Mouse (Mus musculus): ENCODE measurements around the gene Gm9970. TPM values are rescaled to one million over a fixed set of nuclear protein-coding genes. Genes with fewer than 3 reads are reported as not detected.

The Gm9970 gene
- polyA plus RNA-seq, 1 experiment, result 86.1 TPM

DNA sequence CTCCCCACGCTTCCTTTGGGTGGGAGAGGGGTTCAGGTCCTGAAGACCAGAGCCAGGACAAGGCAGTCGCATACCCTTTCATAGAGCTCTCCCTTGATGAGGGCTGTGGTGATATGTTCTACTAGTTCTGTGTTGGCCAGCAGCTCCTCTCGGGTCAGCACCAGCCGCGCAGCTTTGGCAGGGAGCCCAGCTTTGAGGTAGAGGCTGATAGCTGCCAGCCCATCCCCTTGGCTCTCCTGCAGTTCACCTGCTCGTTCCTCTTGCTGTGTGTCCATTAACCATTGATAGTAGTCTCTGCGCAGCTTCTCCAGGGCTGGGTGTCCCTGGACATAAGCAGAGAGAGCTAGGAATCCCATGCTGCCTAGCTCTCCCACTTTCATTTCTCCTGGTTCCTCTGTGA is 25.1 kb upstream of the Gm9970 start:
- TF ChIP-seq POLR2A (IDR thresholded peaks at IDR 0.05; ENCODE audit: control insufficient read depth, low read depth, low read length) (no peak), CTCF (IDR thresholded peaks at IDR 0.05; ENCODE audit: control insufficient read depth, insufficient read depth, insufficient replicate concordance, low read depth, low read length) (no peak)
- H3K27me3 ChIP-seq (ENCODE audit: control insufficient read depth, insufficient read depth, low read length), result no peaks in the 10 kb centered on the region
- H3K27ac ChIP-seq (ENCODE audit: control insufficient read depth, insufficient read depth, low read depth, low read length), result no peak overlapping the region
- H3K4me1 ChIP-seq (ENCODE audit: control insufficient read depth, insufficient read depth, low read length), result no peaks in the 10 kb centered on the region
- no peak overlapping the region for H3K4me3 ChIP-seq (ENCODE audit: control insufficient read depth, low read depth, low read length)
- H3K36me3 ChIP-seq (ENCODE audit: control insufficient read depth, insufficient read depth, low read length), result peaks cover 5% of the 10 kb centered on the region

DNA sequence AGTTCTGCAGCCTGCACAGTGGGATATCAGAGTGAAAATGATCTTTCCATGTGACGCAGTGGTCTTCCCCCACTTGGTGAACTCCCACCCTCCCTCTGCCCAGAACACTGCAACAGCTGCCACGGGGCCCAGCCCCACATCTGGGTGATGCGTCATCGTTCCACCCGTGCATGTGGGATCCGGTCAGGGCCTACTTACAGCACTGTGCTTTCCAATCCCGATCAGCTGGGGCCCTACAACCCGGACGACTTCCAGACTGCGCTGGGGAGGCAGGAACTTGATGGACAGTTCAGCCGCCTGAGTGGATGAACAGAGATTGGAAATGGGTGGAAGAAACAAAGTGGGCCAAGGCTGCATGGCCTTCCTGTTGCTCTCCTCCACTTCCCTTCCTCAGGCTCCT is 16.6 kb upstream of the Gm9970 start:
- TF ChIP-seq CTCF (IDR thresholded peaks at IDR 0.05; ENCODE audit: control insufficient read depth, insufficient read depth, insufficient replicate concordance, low read depth, low read length) (no peak), POLR2A (IDR thresholded peaks at IDR 0.05; ENCODE audit: control insufficient read depth, low read depth, low read length) (no peak)
- Histone ChIP-seq H3K4me3 (ENCODE audit: control insufficient read depth, low read depth, low read length) (no peak overlapping the region), H3K27me3 (ENCODE audit: control insufficient read depth, insufficient read depth, low read length) (no peaks in the 10 kb centered on the region), H3K36me3 (ENCODE audit: control insufficient read depth, insufficient read depth, low read length) (peaks cover 6% of the 10 kb centered on the region), H3K27ac (ENCODE audit: control insufficient read depth, insufficient read depth, low read depth, low read length) (no peak overlapping the region), H3K4me1 (ENCODE audit: control insufficient read depth, insufficient read depth, low read length) (no peaks in the 10 kb centered on the region)

DNA sequence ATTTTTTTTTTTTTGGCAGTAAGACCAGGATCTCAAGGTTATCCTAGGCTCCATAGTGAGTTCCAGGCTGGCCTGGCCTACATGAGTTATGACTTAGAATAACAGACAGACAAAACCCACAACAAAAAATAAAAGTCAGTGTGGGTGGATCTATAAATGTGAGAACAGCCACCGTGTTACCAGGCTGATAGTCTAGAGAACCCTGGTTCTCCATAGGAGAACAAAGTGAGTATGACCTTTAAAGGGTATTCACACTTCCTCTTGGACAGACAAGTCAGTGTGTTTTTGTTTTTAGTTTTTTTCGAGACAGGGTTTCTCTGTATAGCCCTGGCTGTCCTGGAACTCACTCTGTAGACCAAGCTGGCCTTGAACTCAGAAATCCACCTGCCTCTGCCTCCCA is 14.9 kb upstream of the Gm9970 start:
- Histone ChIP-seq H3K4me1 (ENCODE audit: control insufficient read depth, insufficient read depth, low read length) (peaks cover 6% of the 10 kb centered on the region), H3K27me3 (ENCODE audit: control insufficient read depth, insufficient read depth, low read length) (no peaks in the 10 kb centered on the region), H3K27ac (ENCODE audit: control insufficient read depth, insufficient read depth, low read depth, low read length) (no peak overlapping the region), H3K4me3 (ENCODE audit: control insufficient read depth, low read depth, low read length) (no peak overlapping the region), H3K36me3 (ENCODE audit: control insufficient read depth, insufficient read depth, low read length) (peaks cover 5% of the 10 kb centered on the region)
- TF ChIP-seq CTCF (IDR thresholded peaks at IDR 0.05; ENCODE audit: control insufficient read depth, insufficient read depth, insufficient replicate concordance, low read depth, low read length) (no peak), POLR2A (IDR thresholded peaks at IDR 0.05; ENCODE audit: control insufficient read depth, low read depth, low read length) (no peak)

DNA sequence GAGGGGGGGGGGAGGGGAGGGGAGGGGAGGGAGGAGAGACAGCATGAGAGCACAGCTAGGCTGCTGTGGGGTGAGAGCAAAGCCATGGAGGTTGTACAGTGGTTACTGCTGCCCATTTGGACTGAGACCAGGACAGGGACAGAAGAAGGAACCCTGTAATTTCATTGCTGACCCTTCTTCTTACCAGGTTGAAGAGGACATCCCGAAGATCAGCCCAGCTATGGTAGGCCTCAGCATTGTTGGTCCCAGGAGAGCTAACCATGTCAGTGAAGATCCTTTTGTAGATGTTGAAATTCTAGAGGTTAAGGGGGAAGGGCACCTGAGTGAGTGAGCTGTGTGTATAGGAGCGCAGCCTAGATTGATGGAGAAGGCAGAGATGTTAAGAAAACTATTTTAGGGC is 14.3 kb upstream of the Gm9970 start:
- Histone ChIP-seq H3K27ac (ENCODE audit: control insufficient read depth, insufficient read depth, low read depth, low read length) (no peak overlapping the region), H3K4me3 (ENCODE audit: control insufficient read depth, low read depth, low read length) (peak overlapping the region; percentile 39), H3K36me3 (ENCODE audit: control insufficient read depth, insufficient read depth, low read length) (peaks cover 5% of the 10 kb centered on the region), H3K27me3 (ENCODE audit: control insufficient read depth, insufficient read depth, low read length) (no peaks in the 10 kb centered on the region), H3K4me1 (ENCODE audit: control insufficient read depth, insufficient read depth, low read length) (peaks cover 10% of the 10 kb centered on the region)
- TF ChIP-seq CTCF (IDR thresholded peaks at IDR 0.05; ENCODE audit: control insufficient read depth, insufficient read depth, insufficient replicate concordance, low read depth, low read length) (no peak), POLR2A (IDR thresholded peaks at IDR 0.05; ENCODE audit: control insufficient read depth, low read depth, low read length) (no peak)

DNA sequence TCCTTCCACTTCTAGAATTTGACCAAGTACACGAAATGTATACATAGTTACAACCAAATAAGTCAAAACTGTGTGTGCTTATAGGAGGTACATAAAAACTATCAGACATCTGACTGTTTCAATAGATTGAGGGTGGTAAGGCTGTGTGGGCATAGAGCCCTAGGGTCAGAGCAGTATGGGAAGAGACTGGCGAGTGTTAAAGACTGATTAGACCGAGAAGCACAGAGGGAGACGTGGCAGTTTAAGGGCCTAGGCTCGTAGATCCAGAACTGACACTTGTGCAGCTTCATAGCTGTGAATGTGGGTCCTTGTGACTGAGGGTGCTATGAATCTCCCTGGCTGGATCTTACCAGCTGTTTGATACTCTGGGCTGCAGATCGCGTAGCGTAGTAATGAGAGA is 13.9 kb upstream of the Gm9970 start:
- TF ChIP-seq POLR2A (IDR thresholded peaks at IDR 0.05; ENCODE audit: control insufficient read depth, low read depth, low read length) (no peak), CTCF (IDR thresholded peaks at IDR 0.05; ENCODE audit: control insufficient read depth, insufficient read depth, insufficient replicate concordance, low read depth, low read length) (no peak)
- Histone ChIP-seq H3K4me1 (ENCODE audit: control insufficient read depth, insufficient read depth, low read length) (peaks cover 11% of the 10 kb centered on the region), H3K4me3 (ENCODE audit: control insufficient read depth, low read depth, low read length) (peak overlapping the region; percentile 92), H3K27me3 (ENCODE audit: control insufficient read depth, insufficient read depth, low read length) (no peaks in the 10 kb centered on the region), H3K36me3 (ENCODE audit: control insufficient read depth, insufficient read depth, low read length) (peaks cover 7% of the 10 kb centered on the region), H3K27ac (ENCODE audit: control insufficient read depth, insufficient read depth, low read depth, low read length) (peak overlapping the region; percentile 87)

DNA sequence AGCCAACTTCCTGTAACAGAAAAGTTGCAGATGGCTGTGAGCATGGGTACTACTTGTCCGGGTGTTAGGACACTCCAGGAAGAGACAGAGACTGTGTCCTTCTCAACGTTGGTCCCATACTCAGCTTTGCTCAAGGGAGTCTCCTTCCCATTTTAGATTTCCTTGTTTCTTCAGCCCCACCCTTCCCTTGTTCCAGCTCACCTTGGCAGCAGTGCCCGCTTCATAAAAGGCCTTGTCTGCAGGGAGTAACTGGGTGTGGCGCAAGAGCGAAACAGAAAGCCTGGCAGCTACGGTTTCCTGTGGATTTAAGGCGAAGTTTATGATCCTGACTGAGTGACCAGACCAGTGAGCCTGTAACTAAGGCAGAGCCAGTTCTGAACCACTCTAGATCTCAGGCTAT is 13.4 kb upstream of the Gm9970 start:
- H3K36me3 ChIP-seq (ENCODE audit: control insufficient read depth, insufficient read depth, low read length), result peaks cover 10% of the 10 kb centered on the region
- peak overlapping the region; percentile 87 for H3K27ac ChIP-seq (ENCODE audit: control insufficient read depth, insufficient read depth, low read depth, low read length)
- TF ChIP-seq CTCF (IDR thresholded peaks at IDR 0.05; ENCODE audit: control insufficient read depth, insufficient read depth, insufficient replicate concordance, low read depth, low read length) (no peak), POLR2A (IDR thresholded peaks at IDR 0.05; ENCODE audit: control insufficient read depth, low read depth, low read length) (no peak)
- H3K4me3 ChIP-seq (ENCODE audit: control insufficient read depth, low read depth, low read length), result peak overlapping the region; percentile 92
- H3K27me3 ChIP-seq (ENCODE audit: control insufficient read depth, insufficient read depth, low read length), result no peaks in the 10 kb centered on the region
- H3K4me1 ChIP-seq (ENCODE audit: control insufficient read depth, insufficient read depth, low read length), result peaks cover 11% of the 10 kb centered on the region

DNA sequence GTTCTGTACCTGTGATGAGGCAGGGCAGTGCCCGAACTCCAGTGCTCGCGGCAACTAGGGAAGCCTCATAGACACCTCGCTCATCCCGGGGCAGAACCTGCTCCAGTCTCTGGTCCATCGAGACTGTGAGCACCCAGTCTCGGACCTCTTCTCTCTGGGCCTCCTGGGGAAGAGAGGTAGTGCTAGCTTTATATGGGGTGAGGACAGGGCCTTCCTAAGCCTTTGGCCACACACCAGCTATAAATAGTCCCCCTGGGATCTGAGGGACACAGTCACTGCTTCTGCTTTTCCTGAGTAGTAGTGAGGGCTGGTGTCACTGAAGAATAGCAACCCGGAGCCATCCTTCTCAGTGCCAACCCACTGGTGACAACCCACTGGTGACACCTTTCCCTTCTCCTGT is 12.8 kb upstream of the Gm9970 start:
- H3K27ac ChIP-seq (ENCODE audit: control insufficient read depth, insufficient read depth, low read depth, low read length), result peak overlapping the region; percentile 87
- H3K36me3 ChIP-seq (ENCODE audit: control insufficient read depth, insufficient read depth, low read length), result peaks cover 11% of the 10 kb centered on the region
- H3K4me3 ChIP-seq (ENCODE audit: control insufficient read depth, low read depth, low read length), result peak overlapping the region; percentile 92
- H3K4me1 ChIP-seq (ENCODE audit: control insufficient read depth, insufficient read depth, low read length), result peaks cover 11% of the 10 kb centered on the region
- TF ChIP-seq CTCF (IDR thresholded peaks at IDR 0.05; ENCODE audit: control insufficient read depth, insufficient read depth, insufficient replicate concordance, low read depth, low read length) (no peak), POLR2A (IDR thresholded peaks at IDR 0.05; ENCODE audit: control insufficient read depth, low read depth, low read length) (no peak)
- no peaks in the 10 kb centered on the region for H3K27me3 ChIP-seq (ENCODE audit: control insufficient read depth, insufficient read depth, low read length)
